Mouse (Mus musculus): ENCODE results near the gene Cldn13.

DNA sequence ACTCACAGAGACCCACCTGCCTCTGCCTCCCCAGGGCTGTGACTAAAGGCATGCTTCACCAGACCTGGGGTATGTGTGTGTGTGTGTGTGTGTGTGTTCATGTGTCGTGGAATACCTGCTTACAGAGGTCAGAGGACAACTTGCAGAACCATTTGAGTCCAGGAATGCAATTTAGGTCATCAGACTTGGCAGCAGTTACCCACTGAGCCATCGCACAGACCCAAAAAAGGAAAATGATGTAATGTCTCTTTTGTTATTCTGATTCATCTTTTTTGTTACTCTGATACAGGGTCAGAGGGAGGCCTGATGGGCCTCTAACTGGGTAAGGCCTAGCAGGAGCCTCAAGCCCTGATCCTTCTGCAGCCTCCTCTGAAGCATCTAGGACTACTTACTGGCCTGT lies 27.4 kb upstream of the Cldn13 start:
- no peak for TF ChIP-seq POLR2A (IDR thresholded peaks at IDR 0.05; ENCODE audit: low read depth, low read length)
- no peak for TF ChIP-seq CTCF (IDR thresholded peaks at IDR 0.05; ENCODE audit: extremely low read depth, insufficient read depth, insufficient read length, insufficient replicate concordance)

Data from spleen, adult 2 months (tissue).